Mouse (Mus musculus): ENCODE data around the gene Armt1. TPM values are rescaled to one million over a fixed set of nuclear protein-coding genes. Genes with fewer than 3 reads are reported as not detected.

Gene Armt1
- polyA plus RNA-seq, 1 experiment from 2014 or later = 12.0 TPM

DNA sequence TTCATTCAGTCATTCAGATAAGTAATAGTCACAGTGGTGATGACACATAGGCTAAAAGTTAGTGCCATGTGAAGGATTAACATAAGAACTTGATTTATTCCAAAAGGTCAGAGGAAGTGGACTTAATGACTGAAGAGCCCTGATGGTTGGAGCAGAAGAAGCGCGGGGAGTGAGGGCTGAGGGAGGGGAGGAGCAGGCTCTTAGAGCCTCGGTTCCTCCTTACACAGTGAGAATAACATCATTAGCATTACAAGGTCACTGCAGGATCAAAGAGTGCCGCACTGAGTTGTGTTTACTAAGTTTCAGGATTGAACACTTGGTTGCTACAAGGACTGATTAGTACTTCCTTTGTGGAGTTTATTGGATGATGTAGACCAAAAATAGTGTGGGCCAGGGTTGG lies 60.6 kb downstream of the Armt1 start:
- Histone ChIP-seq H3K4me3 (replicated peaks; ENCODE audit: low read length) (no peak overlapping the region), H3K27me3 (ENCODE audit: control insufficient read depth, insufficient read depth, low read length) (no peaks in the 10 kb centered on the region), H3K9me3 (ENCODE audit: control insufficient read depth, low read length) (no peaks in the 10 kb centered on the region), H3K4me1 (replicated peaks; ENCODE audit: control insufficient read depth, insufficient read depth, low read length) (no peaks in the 10 kb centered on the region), H3K27ac (no peak overlapping the region), H3K9ac (no peak overlapping the region), H3K4me2 (replicated peaks) (no peak overlapping the region), H3K36me3 (replicated peaks; ENCODE audit: control insufficient read depth, insufficient read depth) (no peaks in the 10 kb centered on the region)
- no peak for ATAC-seq (ENCODE audit: low FRiP score)
- no peak for DNase-seq (ENCODE audit: low spot score)
- 10% methylated on average over 4 of the region's 4 CpGs for WGBS

DNA sequence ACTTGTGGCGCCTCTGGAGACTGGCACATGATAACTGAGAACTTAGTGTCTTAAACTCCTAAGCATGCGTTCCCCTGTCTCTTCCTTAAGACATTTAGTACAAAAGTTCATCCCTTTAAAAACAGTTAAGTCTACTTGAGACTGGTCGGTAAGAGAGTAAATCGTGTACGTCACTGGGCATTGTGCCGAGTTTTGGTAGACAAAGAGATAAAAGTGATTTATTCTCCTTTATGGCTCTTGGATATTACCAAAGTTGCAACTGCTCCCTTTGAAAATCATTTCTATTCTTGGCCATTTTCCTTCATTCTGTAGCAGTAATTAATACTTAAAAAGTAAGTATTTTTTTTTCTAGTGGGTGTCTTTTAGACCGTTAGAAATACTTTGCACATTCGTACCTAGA lies 71.0 kb downstream of the Armt1 start:
- WGBS = 94% methylated on average over 8 of the region's 8 CpGs
- no peak overlapping the region for H3K9ac ChIP-seq
- no peak for ATAC-seq (ENCODE audit: low FRiP score)
- no peaks in the 10 kb centered on the region for H3K27me3 ChIP-seq (ENCODE audit: control insufficient read depth, insufficient read depth, low read length)
- DNase-seq (ENCODE audit: low spot score) = no peak
- H3K4me3 ChIP-seq (replicated peaks; ENCODE audit: low read length) = no peak overlapping the region
- no peaks in the 10 kb centered on the region for H3K36me3 ChIP-seq (replicated peaks; ENCODE audit: control insufficient read depth, insufficient read depth)
- no peaks in the 10 kb centered on the region for H3K9me3 ChIP-seq (ENCODE audit: control insufficient read depth, low read length)
- no peak overlapping the region for H3K27ac ChIP-seq
- no peaks in the 10 kb centered on the region for H3K4me1 ChIP-seq (replicated peaks; ENCODE audit: control insufficient read depth, insufficient read depth, low read length)
- no peak overlapping the region for H3K4me2 ChIP-seq (replicated peaks)

Other genes starting within 250 kb of the Armt1 start
- 44.4 and 47.0 TPM in 2 replicates for gene Akap12, start 166.1 kb upstream of the Armt1 start, polyA plus RNA-seq (2014; fragmentation: Nextera tagmentation; extraction: Ambion mirVana)
- 15.2 and 17.1 TPM in 2 replicates for gene Zbtb2, start 44.4 kb upstream of the Armt1 start, polyA plus RNA-seq (2014; fragmentation: Nextera tagmentation; extraction: Ambion mirVana)
- gene Rmnd1, start 79 bp upstream of the Armt1 start, polyA plus RNA-seq (2014; fragmentation: Nextera tagmentation; extraction: Ambion mirVana) = 50.6 and 52.9 TPM in 2 replicates
- 0.35 and 0.70 TPM in 2 replicates for gene Ccdc170, start 50.0 kb downstream of the Armt1 start, polyA plus RNA-seq (2014; fragmentation: Nextera tagmentation; extraction: Ambion mirVana)
- 0.27 and 0.80 TPM in 2 replicates for gene Esr1, start 179.1 kb downstream of the Armt1 start, polyA plus RNA-seq (2014; fragmentation: Nextera tagmentation; extraction: Ambion mirVana)